Mouse (Mus musculus) cerebellum, postnatal 10 days (tissue): ENCODE results near the gene Slc26a3.

Experiments
- DNase-seq, 2 experiments: peaks; one replicate each; pipeline ENCODE4 v3.0.0; 2021; ENCODE audit warnings: mixed read lengths in 2 of 2

Slc26a3 gene

DNA sequence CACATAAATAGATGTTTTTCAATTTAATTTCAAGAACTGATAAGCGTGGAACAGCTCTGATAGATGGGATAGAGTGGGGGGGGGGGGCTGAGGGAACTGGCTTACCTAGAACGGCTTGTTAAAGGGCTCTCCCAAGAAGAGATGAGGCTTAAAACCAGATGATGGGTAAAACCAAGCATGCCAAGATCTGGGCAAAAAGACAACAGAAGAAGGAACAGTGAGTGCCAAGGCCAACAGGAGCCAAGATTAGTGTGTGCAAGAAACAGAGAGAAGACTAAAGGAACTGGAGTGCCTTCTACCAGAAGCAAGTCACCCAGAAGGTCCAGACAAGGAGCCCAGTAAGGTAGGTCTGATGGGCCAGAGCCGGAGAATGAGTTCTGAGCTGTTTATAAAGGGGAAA is at the start of gene Slc26a3:
Slc26a3 (plus strand) TSS at position 301 of the 400 bp plus-strand sequence.
- no peak for DNase-seq

DNA sequence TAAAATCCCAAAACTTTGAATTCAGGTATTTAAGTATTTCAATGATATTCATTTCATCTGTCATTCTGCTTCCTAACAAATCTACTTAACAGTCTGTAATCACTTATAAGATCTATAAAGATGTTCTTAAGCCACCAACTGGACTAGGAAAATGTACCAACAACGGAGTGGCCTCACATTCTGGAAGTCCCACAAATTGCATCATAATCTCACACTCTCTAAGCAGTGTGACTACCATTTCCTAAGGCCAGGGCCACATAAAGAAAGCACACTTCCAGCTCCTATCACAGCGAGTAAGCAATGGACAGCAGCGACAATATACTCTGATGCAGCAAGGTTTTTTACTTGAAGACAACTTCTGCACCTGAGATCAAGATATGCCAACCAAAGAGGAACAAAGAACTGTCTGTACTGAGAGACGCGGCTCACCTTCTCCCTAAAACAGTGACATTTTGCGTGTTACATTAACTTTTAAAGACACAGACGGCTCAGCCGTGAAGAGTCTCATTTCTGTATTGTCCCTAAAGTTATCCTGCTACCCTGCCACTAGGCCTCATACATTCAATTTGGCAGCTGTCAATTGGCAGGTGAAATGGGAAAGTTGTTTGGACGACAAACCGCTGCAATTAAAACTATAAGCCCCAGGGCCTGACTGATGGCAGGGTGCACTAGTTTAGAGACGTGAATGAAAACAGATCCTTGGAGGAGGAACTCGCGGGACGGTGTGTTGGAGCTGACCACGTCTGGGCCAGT is 40.3 kb upstream of the Slc26a3 start:
- no peak for DNase-seq

DNA sequence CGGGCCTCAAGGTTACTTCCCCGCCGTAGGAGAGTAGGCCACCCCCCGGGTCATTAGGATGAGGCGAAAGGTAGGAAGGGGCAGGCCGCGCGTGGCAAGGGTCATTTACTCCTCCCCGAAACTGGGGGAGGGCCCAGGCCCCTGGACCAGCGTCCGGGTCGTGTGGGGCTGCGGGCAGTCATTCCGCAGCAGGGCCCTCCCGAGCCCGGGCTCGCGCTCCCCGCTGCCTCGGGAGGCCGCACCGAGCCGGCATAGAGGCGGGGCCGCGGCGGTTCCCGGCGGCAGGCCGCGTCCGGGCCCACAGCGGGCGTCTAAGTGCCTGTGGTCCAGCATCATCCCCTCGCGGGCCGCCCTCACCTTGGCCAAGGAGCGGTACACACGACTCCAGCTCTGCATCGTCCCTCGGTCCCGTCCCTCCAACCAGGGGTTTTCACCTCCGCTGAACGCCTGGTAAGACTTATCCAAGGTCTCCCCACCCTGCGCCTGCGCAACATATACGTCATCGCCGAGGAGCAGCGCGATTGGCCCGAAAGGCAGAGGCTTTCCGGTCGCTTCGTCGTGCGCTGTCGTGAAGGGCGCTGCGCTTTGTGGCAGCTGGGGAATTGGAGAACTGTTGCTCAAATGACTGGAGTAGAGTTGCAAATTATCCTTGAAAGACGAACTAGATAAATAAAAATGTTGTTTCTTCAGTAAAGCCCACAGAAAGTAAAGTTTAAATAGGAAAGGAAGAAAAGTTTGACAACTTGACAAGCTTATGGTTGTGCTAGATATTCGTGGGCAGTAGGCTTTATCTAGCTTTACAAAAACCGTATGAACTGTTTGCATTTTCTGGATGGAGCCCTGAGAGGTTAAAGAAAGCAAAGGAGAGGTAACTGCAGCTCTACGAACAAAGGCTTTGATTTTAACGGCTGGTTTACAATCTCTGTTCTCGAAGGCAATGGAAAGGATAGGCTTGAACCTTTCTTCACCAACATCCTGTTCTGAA is 39.4 kb upstream of the Slc26a3 start, which contains the start of gene Dld:
Dld (minus strand) TSS at position 510 of the 985 bp plus-strand sequence.
- DNase-seq = peak; percentile 96 to 98

DNA sequence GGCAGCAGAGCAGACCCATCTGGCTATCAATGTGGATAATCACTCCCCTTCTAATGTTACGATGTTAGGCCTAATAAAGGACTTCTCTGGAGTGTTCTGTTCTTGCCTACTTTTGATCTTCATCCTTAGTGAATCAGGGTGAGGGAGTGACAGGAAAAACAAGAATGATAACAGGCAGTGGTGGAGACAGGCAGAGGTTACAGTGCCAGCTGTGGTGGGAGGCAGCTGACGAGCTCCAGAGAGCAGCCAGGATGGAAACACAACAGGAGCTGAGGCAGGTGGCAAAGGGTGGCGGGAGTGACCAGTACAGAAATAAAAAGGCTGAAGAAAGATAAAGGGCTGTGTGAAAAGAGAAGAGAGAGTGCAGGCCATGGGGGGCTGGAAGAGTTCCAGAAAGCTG is 24.2 kb upstream of the Slc26a3 start:
- no peak for DNase-seq

DNA sequence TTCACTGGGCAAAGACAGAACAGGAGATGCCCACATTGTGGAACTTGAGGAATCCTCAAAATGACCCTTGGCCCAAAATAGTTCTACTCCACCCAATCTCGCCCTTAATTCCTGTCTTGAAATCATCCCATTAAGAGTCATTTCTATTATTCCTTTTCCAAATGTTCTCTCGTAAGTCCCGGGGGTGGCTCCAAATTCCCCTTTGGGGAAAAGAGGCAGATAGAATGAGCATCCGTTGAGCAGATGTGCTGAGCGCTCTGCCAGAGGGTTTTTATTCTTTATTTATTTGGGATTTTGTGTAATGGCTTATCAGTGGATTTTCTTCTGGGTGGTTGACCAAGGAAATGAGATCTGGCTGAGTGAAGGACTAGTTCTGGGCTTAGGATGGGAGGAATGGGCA is 22.9 kb upstream of the Slc26a3 start:
- no peak for DNase-seq

DNA sequence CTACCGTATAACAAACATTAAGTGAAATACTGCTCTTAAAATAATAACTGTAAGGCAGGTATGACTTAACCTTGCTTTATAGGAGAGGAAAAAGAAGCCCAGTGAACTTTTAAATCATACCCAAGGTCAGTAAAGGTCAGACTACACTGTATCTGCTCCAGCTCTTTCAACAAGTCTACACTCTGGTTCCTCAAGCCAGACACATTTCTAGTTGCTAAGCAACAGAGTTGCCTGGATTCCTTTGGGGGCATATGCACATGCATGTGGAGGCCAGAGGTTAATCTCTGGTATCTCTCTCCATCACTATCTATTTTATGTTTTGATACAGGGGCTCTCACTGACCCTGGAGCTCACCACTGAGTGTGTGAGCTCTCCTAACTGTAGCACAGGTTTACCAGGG is 21.6 kb upstream of the Slc26a3 start:
- no peak for DNase-seq

DNA sequence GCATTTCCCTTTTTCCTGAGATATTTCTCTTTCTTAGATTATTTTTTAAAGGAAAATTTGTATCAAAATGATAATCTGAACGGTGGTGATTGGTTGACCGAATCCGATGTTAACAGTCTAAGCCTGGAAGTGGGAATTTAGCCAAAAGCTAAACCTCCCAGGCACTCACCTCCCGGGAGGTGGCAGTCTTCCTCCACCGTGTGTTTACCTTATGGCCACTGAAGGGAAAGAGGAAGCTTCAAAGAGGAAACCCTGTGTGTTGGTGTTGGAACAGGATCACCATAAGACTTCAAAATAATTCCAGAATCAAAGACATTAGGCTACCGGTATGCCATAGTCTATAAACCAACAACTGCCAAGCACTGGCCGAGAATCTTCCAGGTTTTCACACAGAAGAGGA is 21.0 kb upstream of the Slc26a3 start:
- DNase-seq = peak in 1 of 2 experiments; percentile 16

DNA sequence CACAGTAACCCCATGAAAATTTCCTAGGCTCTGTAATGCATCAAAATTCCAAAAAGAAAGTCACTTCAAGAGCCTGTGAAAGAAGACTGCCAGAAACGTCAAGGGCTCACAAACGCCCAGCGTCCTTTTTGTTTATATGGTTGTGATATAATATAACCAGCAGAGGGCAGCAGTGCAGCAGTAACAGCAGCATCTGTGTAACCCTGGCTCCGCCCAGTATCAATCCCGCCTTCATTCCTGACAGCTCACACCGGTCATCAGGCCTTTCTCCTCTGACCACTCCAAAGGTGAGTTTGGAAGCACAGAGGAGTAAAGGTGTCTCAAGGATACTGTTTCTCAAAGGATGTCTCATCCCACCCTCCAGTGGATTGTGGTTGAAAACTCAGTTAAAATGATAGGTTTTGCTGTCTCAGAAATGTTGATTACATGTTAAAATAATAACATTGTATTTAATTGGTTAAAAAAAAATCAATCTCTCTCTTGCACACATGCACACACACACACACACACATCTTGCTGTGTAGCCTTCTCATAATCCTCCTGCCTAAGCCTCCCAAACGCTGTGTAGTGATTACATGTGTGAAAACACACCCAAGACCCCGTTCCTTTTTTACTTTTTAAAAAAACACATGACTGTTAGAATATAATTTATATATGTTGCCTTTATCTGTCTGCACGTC is 15.9 kb upstream of the Slc26a3 start:
- DNase-seq = peak; percentile 86 to 91

DNA sequence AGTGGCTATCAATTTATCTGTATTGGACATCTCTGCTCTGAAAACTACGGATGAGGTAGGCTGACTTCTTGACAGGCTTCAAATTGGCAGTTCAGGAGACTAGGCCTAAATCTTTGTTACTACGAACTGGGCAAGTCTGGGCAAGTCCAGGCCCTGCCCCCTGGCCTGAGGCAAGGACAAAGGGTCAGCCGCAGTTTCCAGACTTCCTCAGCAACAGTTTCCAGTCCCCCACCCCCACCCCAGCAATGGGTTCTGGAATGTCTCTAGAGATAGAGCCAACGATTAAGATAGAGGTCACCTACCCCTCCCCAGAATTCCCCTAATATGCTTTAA is 15.4 kb upstream of the Slc26a3 start:
- DNase-seq = no peak

DNA sequence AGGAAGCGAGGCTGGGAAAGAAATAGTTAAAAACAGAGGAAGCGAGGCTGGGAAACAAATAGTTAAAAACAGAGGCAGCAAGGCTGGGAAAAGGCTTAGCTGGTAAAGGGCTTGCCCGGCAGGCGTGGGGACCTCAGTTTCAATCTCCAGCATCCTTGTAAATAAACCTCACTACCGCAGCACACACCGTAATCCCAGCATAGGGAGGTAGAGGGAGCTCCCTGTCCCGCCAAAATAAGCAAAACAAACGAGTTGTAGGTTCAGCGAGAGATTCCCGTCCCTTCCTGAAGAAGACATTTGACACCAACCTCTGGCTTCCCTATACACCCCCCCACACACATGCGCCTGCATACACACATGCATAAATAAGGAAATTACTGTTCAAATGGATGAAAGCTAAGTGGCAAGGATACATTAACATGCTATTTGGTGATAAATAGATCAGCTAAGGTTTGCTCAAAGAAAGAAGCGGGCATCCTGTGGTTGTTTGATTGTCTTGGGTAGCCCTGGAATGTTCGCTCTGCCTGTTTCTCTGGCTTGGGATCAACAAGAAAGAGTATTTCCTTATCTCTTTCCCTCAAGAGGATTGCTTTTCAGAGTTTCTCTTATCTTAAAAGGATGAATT is 14.2 kb upstream of the Slc26a3 start:
- peak; percentile 30 to 36 for DNase-seq

DNA sequence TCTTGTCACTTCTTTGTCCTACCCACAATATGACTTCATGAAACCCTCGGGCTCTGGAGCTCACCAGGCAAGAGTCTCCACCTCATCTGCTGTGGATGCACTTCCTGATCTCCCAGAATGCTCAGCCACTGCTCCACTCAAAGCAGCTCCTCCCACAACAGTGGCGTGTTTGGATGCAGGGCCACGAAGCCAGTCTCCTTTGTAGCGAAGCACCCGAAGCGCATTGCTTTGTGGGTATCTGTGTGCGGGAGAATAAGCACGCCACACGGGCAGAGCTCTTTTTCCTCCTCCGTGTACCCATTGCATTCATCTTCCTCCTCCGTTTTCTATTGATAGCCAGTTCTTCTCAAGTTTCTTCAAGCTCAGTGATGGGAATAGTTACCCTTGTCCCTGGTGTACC is 13.4 kb upstream of the Slc26a3 start:
- DNase-seq = no peak

DNA sequence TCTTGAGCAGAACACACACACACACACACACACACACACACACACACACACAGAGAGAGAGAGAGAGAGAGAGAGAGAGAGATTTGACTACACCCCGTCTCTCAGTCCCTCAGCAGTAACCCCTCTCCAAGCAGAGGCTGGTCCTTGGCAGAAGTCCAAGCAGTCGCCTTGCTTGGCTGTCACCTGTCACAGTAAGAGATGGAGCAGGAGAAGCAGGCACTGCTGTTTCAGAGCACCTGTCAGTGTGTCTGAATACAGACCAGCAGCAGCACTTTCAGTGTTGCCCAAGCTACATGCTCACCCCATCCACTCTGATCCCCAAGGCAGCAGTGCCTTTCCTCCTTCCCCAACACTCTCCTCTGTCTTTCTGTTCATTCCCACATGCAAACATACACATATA is 9.8 kb upstream of the Slc26a3 start:
- peak; percentile 70 to 76 for DNase-seq

DNA sequence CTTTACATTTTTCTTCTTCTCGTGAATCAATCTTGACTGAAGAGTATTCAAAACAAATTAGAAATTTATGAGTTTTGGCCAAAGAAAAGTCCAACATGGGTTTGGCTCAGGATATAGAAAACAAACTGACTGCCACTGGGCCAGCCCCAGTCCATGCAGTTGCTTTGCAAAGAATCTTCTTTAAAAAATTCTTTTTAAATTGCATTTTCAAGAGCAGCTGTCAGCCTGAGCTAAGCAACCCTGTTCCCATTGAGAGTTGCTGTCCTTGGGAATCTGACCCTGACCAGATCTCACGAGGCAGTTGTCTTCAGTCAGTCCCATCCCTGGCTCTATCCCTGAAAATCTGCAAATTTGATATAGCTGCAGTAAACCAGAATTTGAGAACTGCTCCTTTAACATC is 8.2 kb upstream of the Slc26a3 start:
- no peak for DNase-seq

DNA sequence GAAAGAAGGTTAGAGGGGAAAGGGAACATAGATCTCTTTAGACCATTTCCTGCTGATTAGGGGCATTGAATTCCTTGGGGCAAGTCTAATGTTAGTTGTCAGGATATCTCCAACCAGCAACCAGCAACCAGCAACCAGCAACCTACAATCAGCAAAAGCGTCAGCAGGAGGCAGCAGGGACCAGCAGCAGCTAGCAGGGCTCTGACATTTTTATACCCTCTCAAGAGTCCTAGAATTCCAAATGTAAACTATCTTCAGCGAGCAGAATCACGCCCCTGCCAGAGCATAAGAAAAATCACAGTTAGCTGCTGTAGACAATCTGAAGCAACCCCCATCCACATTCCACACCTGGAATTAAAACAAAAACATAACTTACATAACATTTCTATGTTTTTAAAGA is 3.4 kb upstream of the Slc26a3 start:
- DNase-seq = no peak

DNA sequence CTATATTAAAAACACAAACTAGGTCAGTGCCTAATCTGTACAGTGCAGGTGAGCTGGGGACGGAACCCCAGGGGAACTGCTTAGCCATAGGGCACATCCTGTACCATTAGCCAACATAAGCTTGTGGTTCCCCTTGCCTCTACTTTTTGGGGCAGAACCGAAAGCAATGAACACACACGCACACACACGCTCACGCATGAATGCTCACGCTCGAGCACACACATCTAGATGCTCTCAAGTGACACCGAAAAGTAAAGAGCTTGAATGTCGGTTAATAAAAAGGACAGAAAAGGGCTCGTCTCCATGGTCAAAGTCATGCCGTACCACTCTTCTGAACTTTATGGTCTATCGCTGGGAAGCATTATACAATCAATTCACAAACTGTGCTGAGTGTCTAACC is 1.0 kb downstream of the Slc26a3 start:
- DNase-seq = no peak

DNA sequence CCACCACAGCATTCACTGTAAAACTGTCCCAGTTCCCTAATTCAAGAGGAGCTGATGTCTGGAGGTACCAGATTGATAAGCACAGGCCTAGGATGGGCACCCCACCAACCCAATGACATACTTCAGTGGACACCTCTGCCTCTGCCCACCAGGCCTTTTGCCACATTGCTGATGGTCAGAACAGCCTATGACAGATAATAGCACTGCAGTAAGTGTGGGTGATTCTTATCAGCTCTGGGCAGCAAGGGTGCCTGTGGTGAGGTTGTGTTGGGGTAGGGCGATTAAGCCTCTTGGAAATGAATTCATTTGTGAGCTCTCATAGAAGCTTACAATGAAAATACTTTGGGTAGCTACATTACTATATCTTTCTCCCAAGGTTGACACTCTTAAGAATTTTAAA is 5.2 kb downstream of the Slc26a3 start:
- no peak for DNase-seq

DNA sequence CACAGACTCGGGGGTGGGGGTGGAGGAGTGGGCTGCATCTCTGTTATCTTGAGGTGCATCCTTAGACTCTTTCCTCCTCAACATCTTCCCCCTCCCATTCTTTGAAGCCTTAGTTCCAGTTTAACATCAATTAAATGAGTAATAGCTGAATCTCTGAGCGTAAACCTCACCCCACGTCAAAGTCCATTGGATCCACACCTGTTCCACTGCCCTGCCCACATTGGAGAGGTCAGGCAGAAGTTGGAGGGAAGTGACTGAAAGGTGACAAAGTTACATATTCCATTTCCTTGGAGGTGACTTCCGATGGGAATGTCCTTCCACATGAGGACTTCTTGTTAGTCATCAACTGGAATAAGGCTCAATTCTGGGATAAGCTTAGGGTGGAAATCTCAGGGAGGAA is 7.0 kb downstream of the Slc26a3 start:
- DNase-seq = no peak

DNA sequence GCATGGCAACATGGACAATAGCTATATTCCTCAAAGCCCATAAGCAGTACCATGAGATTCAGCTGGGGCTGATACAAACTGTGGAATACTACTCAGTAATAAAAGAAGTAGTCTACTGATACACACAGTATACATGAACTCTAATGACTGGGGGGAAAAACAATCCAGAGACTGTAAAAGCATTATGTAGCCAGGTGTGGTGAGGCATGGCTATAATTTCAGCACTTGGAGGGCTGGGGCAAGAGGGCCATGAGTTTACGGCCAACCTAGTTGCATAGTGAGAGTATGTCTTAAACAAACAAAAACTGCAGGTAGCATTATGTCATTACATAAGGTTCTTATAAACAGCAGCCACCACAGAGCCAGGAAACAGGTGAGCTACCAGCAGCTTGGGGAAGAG is 10.2 kb downstream of the Slc26a3 start:
- DNase-seq = no peak

DNA sequence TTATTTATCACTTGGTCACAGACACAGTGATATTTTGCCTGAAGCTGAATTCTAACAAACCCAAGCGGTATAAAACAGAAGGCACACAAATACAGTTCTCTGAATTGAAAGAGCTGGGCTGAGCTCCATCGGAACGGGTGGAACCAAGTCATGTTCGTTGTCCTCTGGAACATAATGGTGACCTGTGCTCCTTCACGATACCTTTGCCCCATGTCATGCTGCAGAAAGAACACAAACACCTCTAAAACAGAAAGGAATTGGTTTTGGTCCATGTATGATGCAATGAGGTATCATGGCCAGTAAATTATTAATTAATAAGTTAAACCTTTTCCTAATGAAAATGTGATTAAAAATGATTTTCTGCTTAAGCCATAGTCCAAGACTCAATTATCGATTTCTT is 11.3 kb downstream of the Slc26a3 start:
- no peak for DNase-seq

DNA sequence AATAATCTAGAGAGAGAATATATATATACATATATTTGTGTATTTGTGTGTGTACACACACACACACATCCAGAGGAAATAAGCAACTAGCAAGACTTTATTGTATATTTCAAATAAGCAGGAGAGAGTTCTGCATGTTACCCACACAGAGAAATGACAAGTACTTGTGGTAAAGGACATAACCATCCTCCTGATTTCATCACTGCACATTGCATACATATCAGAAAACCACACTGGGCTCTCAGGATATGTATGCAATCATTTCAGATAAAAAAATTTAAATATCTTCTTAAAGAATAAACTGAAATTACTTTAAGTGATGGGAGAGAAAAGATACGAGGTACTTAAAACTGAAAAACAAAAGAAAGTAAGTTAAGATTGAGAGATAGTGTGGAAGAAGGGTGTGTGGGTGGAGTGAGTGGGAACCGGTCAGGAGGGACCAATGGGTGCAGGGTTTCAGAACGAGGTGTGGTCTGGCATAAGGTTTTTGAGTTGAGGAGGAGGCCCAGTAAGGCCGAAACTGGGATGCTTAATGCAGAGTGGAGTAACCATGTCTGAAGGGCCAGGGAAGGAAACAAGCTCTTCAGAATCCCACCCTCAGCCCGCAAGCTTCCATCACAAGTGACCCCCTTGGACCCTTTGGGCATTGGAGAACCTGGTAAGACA is 14.0 kb downstream of the Slc26a3 start:
- no peak for DNase-seq

DNA sequence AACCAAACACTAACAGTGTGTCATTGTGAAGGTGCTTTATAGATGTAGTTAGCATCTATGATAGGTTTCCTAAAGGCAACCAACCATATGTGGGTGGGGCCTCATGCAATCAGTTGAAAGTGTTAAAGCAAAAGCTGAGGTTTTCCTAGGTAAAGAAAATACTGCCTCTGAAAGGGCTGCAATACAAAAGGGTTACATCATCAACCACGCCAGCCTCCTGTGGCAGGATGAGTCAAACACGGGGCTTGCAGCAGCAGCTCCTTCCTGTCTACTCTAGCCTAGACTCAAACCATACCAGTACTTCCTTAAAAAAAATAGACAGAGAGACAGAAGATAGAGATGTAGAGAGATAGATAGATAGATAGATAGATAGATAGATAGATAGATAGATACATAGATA is 25.3 kb downstream of the Slc26a3 start:
- DNase-seq = no peak

DNA sequence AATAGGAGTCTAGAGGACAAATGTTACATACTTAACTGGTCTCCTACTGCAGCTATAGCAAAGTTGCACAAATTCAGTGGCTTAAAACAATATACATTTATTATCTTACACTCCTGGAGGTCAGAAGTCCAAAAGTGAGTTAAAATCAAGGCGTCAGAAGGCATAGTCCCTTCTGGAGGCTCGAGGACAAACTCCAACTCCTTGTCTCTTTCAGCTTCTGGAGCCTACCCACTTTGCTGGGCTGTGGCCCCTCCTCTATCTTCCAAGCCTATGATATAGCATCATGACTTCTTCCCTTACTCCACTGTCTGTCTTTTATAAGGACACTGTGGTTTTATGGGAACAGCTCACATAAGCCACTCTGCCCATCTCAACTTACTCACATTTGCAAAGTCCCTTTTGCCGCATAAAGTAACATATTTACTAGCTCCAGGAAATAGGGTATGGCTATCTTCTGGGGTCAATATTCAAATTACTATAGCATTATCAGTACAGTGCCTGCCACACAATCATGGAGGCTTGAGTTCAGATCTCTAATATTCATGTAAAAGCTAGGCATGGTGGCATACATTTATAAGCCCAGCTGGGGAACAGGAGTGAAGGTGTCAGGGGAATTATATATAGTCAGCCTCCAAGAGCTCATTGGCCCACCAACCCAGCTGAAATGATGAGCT is 31.4 kb downstream of the Slc26a3 start:
- DNase-seq = no peak
